Mouse (Mus musculus): Measurements from ENCODE around the gene Sept9. TPM values are rescaled to one million over a fixed set of nuclear protein-coding genes. Genes with fewer than 3 reads are reported as not detected.

Gene Sept9
- polyA plus RNA-seq, 1 experiment: 253 TPM

GRCm38 (mm10) chr11:117191524-117191923 is 7.9 kb upstream of the Sept9 start:
- H3K36me3 ChIP-seq (ENCODE audit: control insufficient read depth, insufficient read depth): no peaks in the 10 kb centered on the region
- H3K4me2 ChIP-seq (ENCODE audit: low read depth): no peak overlapping the region
- no peaks in the 10 kb centered on the region for H3K79me2 ChIP-seq (ENCODE audit: control insufficient read depth, insufficient read depth)
- H3K27me3 ChIP-seq (ENCODE audit: control insufficient read depth, insufficient read depth, insufficient read length): no peaks in the 10 kb centered on the region
- TF ChIP-seq E2F4 (IDR thresholded peaks at IDR 0.05; ENCODE audit: insufficient read depth) (no peak), USF1 (IDR thresholded peaks at IDR 0.05; ENCODE audit: low read depth) (no peak)
- H3K4me3 ChIP-seq: no peak overlapping the region
- H3ac ChIP-seq (ENCODE audit: control insufficient read depth, insufficient read length): no peak overlapping the region

- H3K4me3 ChIP-seq: no peak overlapping the region
- no peaks in the 10 kb centered on the region for H3K79me2 ChIP-seq (ENCODE audit: control insufficient read depth, insufficient read depth)
- TF ChIP-seq POLR2A (IDR thresholded peaks at IDR 0.05; ENCODE audit: insufficient read length, low read depth): no peak
- no peak for TF ChIP-seq POLR2AphosphoS2 (IDR thresholded peaks at IDR 0.05; ENCODE audit: insufficient read length, low read depth)
- no peak for TF ChIP-seq MYOG (IDR thresholded peaks at IDR 0.05; ENCODE audit: control insufficient read depth in 1 of 3, insufficient read depth in 1 of 3, insufficient read length in 2 of 3, low read depth in 2 of 3)
- no peak for TF ChIP-seq SRF (IDR thresholded peaks at IDR 0.05; ENCODE audit: control insufficient read depth, insufficient read length, low read depth)
- no peak for TF ChIP-seq TCF12 (IDR thresholded peaks at IDR 0.05; ENCODE audit: insufficient read depth, poor library complexity, severe bottlenecking)
- TF ChIP-seq USF1 (IDR thresholded peaks at IDR 0.05; ENCODE audit: low read depth): no peak
- no peak for TF ChIP-seq E2F4 (IDR thresholded peaks at IDR 0.05; ENCODE audit: insufficient read depth)
- TF ChIP-seq CEBPB (IDR thresholded peaks at IDR 0.05; ENCODE audit: insufficient read depth, poor library complexity, severe bottlenecking): no peak
- TF ChIP-seq MAX (IDR thresholded peaks at IDR 0.05; ENCODE audit: low read depth): no peak
- TF ChIP-seq MYOD1 (IDR thresholded peaks at IDR 0.05; ENCODE audit: control insufficient read depth in 1 of 3, insufficient read length in 2 of 3, low read depth in 2 of 3): no peak
- TF ChIP-seq TCF3 (IDR thresholded peaks at IDR 0.05; ENCODE audit: insufficient read length, low read depth): no peak
- TF ChIP-seq REST (IDR thresholded peaks at IDR 0.05; ENCODE audit: insufficient read depth, insufficient read length): no peak
- H3K27me3 ChIP-seq (ENCODE audit: control insufficient read depth, insufficient read depth, insufficient read length): no peaks in the 10 kb centered on the region
- no peak overlapping the region for H3ac ChIP-seq (ENCODE audit: control insufficient read depth, insufficient read length)
- no peak overlapping the region for H3K4me2 ChIP-seq (ENCODE audit: low read depth)
- H3K36me3 ChIP-seq (ENCODE audit: control insufficient read depth, insufficient read depth): no peaks in the 10 kb centered on the region
Observed at GRCm38 (mm10) chr11:117194475-117194937, 5.0 kb upstream of the Sept9 start.

- TF ChIP-seq MAX (IDR thresholded peaks at IDR 0.05; ENCODE audit: low read depth): no peak
- no peak for TF ChIP-seq REST (IDR thresholded peaks at IDR 0.05; ENCODE audit: insufficient read depth, insufficient read length)
- no peak for TF ChIP-seq POLR2A (IDR thresholded peaks at IDR 0.05; ENCODE audit: insufficient read length, low read depth)
- TF ChIP-seq USF1 (IDR thresholded peaks at IDR 0.05; ENCODE audit: low read depth): no peak
- no peak for TF ChIP-seq MYOG (IDR thresholded peaks at IDR 0.05; ENCODE audit: control insufficient read depth in 1 of 3, insufficient read depth in 1 of 3, insufficient read length in 2 of 3, low read depth in 2 of 3)
- TF ChIP-seq CEBPB (IDR thresholded peaks at IDR 0.05; ENCODE audit: insufficient read depth, poor library complexity, severe bottlenecking): no peak
- no peak for TF ChIP-seq MYOD1 (IDR thresholded peaks at IDR 0.05; ENCODE audit: control insufficient read depth in 1 of 3, insufficient read length in 2 of 3, low read depth in 2 of 3)
- no peak for TF ChIP-seq POLR2AphosphoS2 (IDR thresholded peaks at IDR 0.05; ENCODE audit: insufficient read length, low read depth)
- no peak for TF ChIP-seq TCF12 (IDR thresholded peaks at IDR 0.05; ENCODE audit: insufficient read depth, poor library complexity, severe bottlenecking)
- TF ChIP-seq SRF (IDR thresholded peaks at IDR 0.05; ENCODE audit: control insufficient read depth, insufficient read length, low read depth): no peak
- no peak for TF ChIP-seq E2F4 (IDR thresholded peaks at IDR 0.05; ENCODE audit: insufficient read depth)
- H3K4me2 ChIP-seq (ENCODE audit: low read depth): no peak overlapping the region
- no peaks in the 10 kb centered on the region for H3K27me3 ChIP-seq (ENCODE audit: control insufficient read depth, insufficient read depth, insufficient read length)
- H3ac ChIP-seq (ENCODE audit: control insufficient read depth, insufficient read length): no peak overlapping the region
- H3K4me3 ChIP-seq: no peak overlapping the region
- no peaks in the 10 kb centered on the region for H3K36me3 ChIP-seq (ENCODE audit: control insufficient read depth, insufficient read depth)
- H3K79me2 ChIP-seq (ENCODE audit: control insufficient read depth, insufficient read depth): no peaks in the 10 kb centered on the region
Observed at GRCm38 (mm10) chr11:117195616-117196015, 3.8 kb upstream of the Sept9 start.

GRCm38 (mm10) chr11:117196681-117197080 is 2.8 kb upstream of the Sept9 start:
- no peak overlapping the region for H3ac ChIP-seq (ENCODE audit: control insufficient read depth, insufficient read length)
- no peaks in the 10 kb centered on the region for H3K36me3 ChIP-seq (ENCODE audit: control insufficient read depth, insufficient read depth)
- H3K4me3 ChIP-seq: no peak overlapping the region
- no peaks in the 10 kb centered on the region for H3K79me2 ChIP-seq (ENCODE audit: control insufficient read depth, insufficient read depth)
- TF ChIP-seq POLR2AphosphoS2 (IDR thresholded peaks at IDR 0.05; ENCODE audit: insufficient read length, low read depth) (no peak), TCF12 (IDR thresholded peaks at IDR 0.05; ENCODE audit: insufficient read depth, poor library complexity, severe bottlenecking) (no peak), SRF (IDR thresholded peaks at IDR 0.05; ENCODE audit: control insufficient read depth, insufficient read length, low read depth) (no peak), MYOD1 (IDR thresholded peaks at IDR 0.05; ENCODE audit: control insufficient read depth in 1 of 3, insufficient read length in 2 of 3, low read depth in 2 of 3) (no peak), REST (IDR thresholded peaks at IDR 0.05; ENCODE audit: insufficient read depth, insufficient read length) (no peak), MYOG (IDR thresholded peaks at IDR 0.05; ENCODE audit: control insufficient read depth in 1 of 3, insufficient read depth in 1 of 3, insufficient read length in 2 of 3, low read depth in 2 of 3) (no peak), TCF3 (IDR thresholded peaks at IDR 0.05; ENCODE audit: insufficient read length, low read depth) (no peak), POLR2A (IDR thresholded peaks at IDR 0.05; ENCODE audit: insufficient read length, low read depth) (no peak), CEBPB (IDR thresholded peaks at IDR 0.05; ENCODE audit: insufficient read depth, poor library complexity, severe bottlenecking) (no peak), USF1 (IDR thresholded peaks at IDR 0.05; ENCODE audit: low read depth) (no peak), E2F4 (IDR thresholded peaks at IDR 0.05; ENCODE audit: insufficient read depth) (no peak), MAX (IDR thresholded peaks at IDR 0.05; ENCODE audit: low read depth) (no peak)
- H3K4me2 ChIP-seq (ENCODE audit: low read depth): no peak overlapping the region
- H3K27me3 ChIP-seq (ENCODE audit: control insufficient read depth, insufficient read depth, insufficient read length): no peaks in the 10 kb centered on the region

GRCm38 (mm10) chr11:117198122-117198521 is 1.3 kb upstream of the Sept9 start:
- Histone ChIP-seq H3K4me2 (ENCODE audit: low read depth) (no peak overlapping the region), H3K4me3 (no peak overlapping the region), H3ac (ENCODE audit: control insufficient read depth, insufficient read length) (no peak overlapping the region), H3K79me2 (ENCODE audit: control insufficient read depth, insufficient read depth) (no peaks in the 10 kb centered on the region), H3K36me3 (ENCODE audit: control insufficient read depth, insufficient read depth) (no peaks in the 10 kb centered on the region), H3K27me3 (ENCODE audit: control insufficient read depth, insufficient read depth, insufficient read length) (no peaks in the 10 kb centered on the region)
- TF ChIP-seq MAX (IDR thresholded peaks at IDR 0.05; ENCODE audit: low read depth): no peak
- no peak for TF ChIP-seq CEBPB (IDR thresholded peaks at IDR 0.05; ENCODE audit: insufficient read depth, poor library complexity, severe bottlenecking)
- TF ChIP-seq TCF3 (IDR thresholded peaks at IDR 0.05; ENCODE audit: insufficient read length, low read depth): no peak
- TF ChIP-seq TCF12 (IDR thresholded peaks at IDR 0.05; ENCODE audit: insufficient read depth, poor library complexity, severe bottlenecking): no peak
- no peak for TF ChIP-seq POLR2AphosphoS2 (IDR thresholded peaks at IDR 0.05; ENCODE audit: insufficient read length, low read depth)
- TF ChIP-seq MYOG (IDR thresholded peaks at IDR 0.05; ENCODE audit: control insufficient read depth in 1 of 3, insufficient read depth in 1 of 3, insufficient read length in 2 of 3, low read depth in 2 of 3): no peak
- TF ChIP-seq USF1 (IDR thresholded peaks at IDR 0.05; ENCODE audit: low read depth): no peak
